In genomic region chr7:51748633-51749303, GRCm38 (mm10) we compare ENCODE assay signal across 11 mouse cellular contexts.
DNase-seq lines count a peak whose midpoint lies in the region; ATAC-seq and TF ChIP-seq lines count a peak whose summit lies in the region.
"Had no signal": no experiment of that assay in that cellular context is flagged by ENCODE, and none has a peak within 500 bp of the region (broad histone marks: within the 10 kb centered on the region; RNA-seq: fewer than 3 reads in every experiment).

No protein-coding gene starts in this region.

- 30% methylated on average over 10 of the region's 10 CpGs for WGBS in kidney, postnatal 0 days
- WGBS in forebrain, embryonic 16.5 days = 8% methylated on average over 10 of the region's 10 CpGs

- no peaks in the 10 kb centered on the region for H3K27me3 ChIP-seq in kidney, postnatal 0 days (ENCODE audit: insufficient read depth, low read length)
- H3K27me3 ChIP-seq in forebrain, embryonic 16.5 days (replicated peaks; ENCODE audit: control insufficient read depth, insufficient read depth, low read length) = no peaks in the 10 kb centered on the region
- H3K27me3 ChIP-seq: heart, embryonic 15.5 days had no signal

- no peak overlapping the region for H3K9ac ChIP-seq in kidney, postnatal 0 days (ENCODE audit: low read depth, low read length)
- peak overlapping the region; percentile 3 for H3K9ac ChIP-seq in forebrain, embryonic 16.5 days (replicated peaks; ENCODE audit: low read depth, low read length)
- H3K9ac ChIP-seq: heart, embryonic 15.5 days had no signal

- intact Hi-C loops in left cerebral cortex, postnatal 4 days (cut with DNase I) = no loop called here
- intact Hi-C loops in heart, postnatal 14 days (cut with DNase I) = no loop called here

- no peak; the same call in 1 of the 2 replicates for ATAC-seq in kidney, postnatal 0 days (replicated peaks; ENCODE audit: low FRiP score, low read depth)
- ATAC-seq in forebrain, embryonic 16.5 days = peak; percentile 98
- ATAC-seq in inflammation-experienced regulatory T-cells, adult 6 months = no peak
- ATAC-seq: activated CD4-positive, CD25-positive, alpha-beta regulatory T cell, adult 4 months had no signal

- DNase-seq in kidney, postnatal 0 days (ENCODE audit: low spot score) = peak; percentile 15
- DNase-seq in kidney, postnatal 36 days = no peak
- peak; percentile 47 for DNase-seq in left cerebral cortex, postnatal 4 days
- DNase-seq in right cerebral cortex, adult 2 months (ENCODE audit: low spot score in 2 of 2) = peak; percentile 26 to 32
- no peak for DNase-seq in adrenal gland, postnatal 36 days
- DNase-seq in heart, postnatal 14 days = no peak
- DNase-seq: thymus, adult 2 months had no signal

- no peak for TF ChIP-seq CTCF in kidney, postnatal 0 days (IDR thresholded peaks at IDR 0.05; ENCODE audit: low read depth)

- no peak overlapping the region for H3K4me3 ChIP-seq in kidney, postnatal 0 days (replicated peaks; ENCODE audit: low read depth, low read length)
- peak overlapping the region; percentile 3 for H3K4me3 ChIP-seq in forebrain, embryonic 16.5 days (replicated peaks; ENCODE audit: low read length)
- H3K4me3 ChIP-seq: heart, embryonic 15.5 days had no signal

- no peaks in the 10 kb centered on the region for H3K4me1 ChIP-seq in kidney, postnatal 0 days (replicated peaks; ENCODE audit: insufficient read depth, low read length)
- peaks cover 17% of the 10 kb centered on the region for H3K4me1 ChIP-seq in forebrain, embryonic 16.5 days (replicated peaks; ENCODE audit: control insufficient read depth, insufficient read depth, low read length)
- H3K4me1 ChIP-seq: heart, embryonic 15.5 days had no signal

- H3K27ac ChIP-seq in kidney, postnatal 0 days = no peak overlapping the region
- peak overlapping the region; percentile 91 for H3K27ac ChIP-seq in forebrain, embryonic 16.5 days (ENCODE audit: low read length)
- H3K27ac ChIP-seq: heart, embryonic 15.5 days had no signal

- no peaks in the 10 kb centered on the region for H3K9me3 ChIP-seq in kidney, postnatal 0 days (replicated peaks; ENCODE audit: low read length)
- H3K9me3 ChIP-seq in forebrain, embryonic 16.5 days (ENCODE audit: control insufficient read depth, low read length) = no peaks in the 10 kb centered on the region
- H3K9me3 ChIP-seq: heart, embryonic 15.5 days had no signal

- 0 out of 2 replicates have a peak overlapping the region, but pooled peaks have one; percentile 4 for H3K4me2 ChIP-seq in kidney, postnatal 0 days (ENCODE audit: low read length)
- H3K4me2 ChIP-seq in forebrain, embryonic 16.5 days (ENCODE audit: low read length) = peak overlapping the region; percentile 48
- H3K4me2 ChIP-seq: heart, embryonic 15.5 days had no signal

- H3K36me3 ChIP-seq in kidney, postnatal 0 days (ENCODE audit: insufficient read depth, low read length) = no peaks in the 10 kb centered on the region
- no peaks in the 10 kb centered on the region for H3K36me3 ChIP-seq in forebrain, embryonic 16.5 days (ENCODE audit: control insufficient read depth, insufficient read depth)
- H3K36me3 ChIP-seq: heart, embryonic 15.5 days had no signal

Comparison
In these comparisons a context has a peak if more than half of its experiments do, and no peak if none do; other contexts are left out.
1. DNase-seq: peak in kidney, postnatal 0 days (single experiment), left cerebral cortex, postnatal 4 days (single experiment) and right cerebral cortex, adult 2 months (2 of 2); none in kidney, postnatal 36 days (0 of 2), adrenal gland, postnatal 36 days (0 of 2) and heart, postnatal 14 days (0 of 2).